Mouse (Mus musculus) myocyte (in vitro differentiated cells): Measurements from ENCODE around the gene Baiap2. TPM values are rescaled to one million over a fixed set of nuclear protein-coding genes. Genes with fewer than 3 reads are reported as not detected.

Experiments used
- H3K27me3 ChIP-seq: one replicate; pipeline ENCODE4 v1.6.1; 2011; ENCODE audit not compliant: control insufficient read depth, insufficient read depth, insufficient read length
- H3K36me3 ChIP-seq: one replicate; pipeline ENCODE4 v1.6.1; 2011; ENCODE audit not compliant: control insufficient read depth, insufficient read depth
- H3K4me2 ChIP-seq: one replicate; pipeline ENCODE4 v1.6.1; 2011; ENCODE audit warnings: low read depth, control low read depth
- H3K4me3 ChIP-seq: one replicate; pipeline ENCODE4 v1.5.1; 2011; ENCODE audit warnings: mild to moderate bottlenecking, control low read depth, moderate library complexity
- H3K79me2 ChIP-seq: one replicate; pipeline ENCODE4 v1.6.1; 2011; ENCODE audit not compliant: control insufficient read depth, insufficient read depth
- H3ac ChIP-seq: one replicate; pipeline ENCODE4 v1.6.1; 2011; ENCODE audit not compliant: control insufficient read depth, insufficient read length
- CEBPB ChIP-seq: IDR thresholded peaks from 2 replicates; pipeline ENCODE4 v1.6.1; 2011; ENCODE audit warnings: mild to moderate bottlenecking, moderate library complexity; ENCODE audit not compliant: poor library complexity, insufficient read depth, severe bottlenecking
- E2F4 ChIP-seq: IDR thresholded peaks from one replicate; pipeline ENCODE4 v1.6.1; 2011; ENCODE audit warnings: mild to moderate bottlenecking, control low read depth, moderate library complexity; ENCODE audit not compliant: insufficient read depth
- MAX ChIP-seq: IDR thresholded peaks from one replicate; pipeline ENCODE4 v1.6.1; 2011; ENCODE audit warnings: low read depth, mild to moderate bottlenecking, control low read depth
- MYOD1 ChIP-seq, 3 experiments: IDR thresholded peaks; one replicate each; pipeline ENCODE4 v1.6.1; 2011; ENCODE audit warnings: control low read depth in 2 of 3, low read depth in 2 of 3, mild to moderate bottlenecking in 2 of 3, moderate library complexity in 1 of 3; ENCODE audit not compliant: insufficient read length in 2 of 3, control insufficient read depth in 1 of 3
- MYOG ChIP-seq, 3 experiments: IDR thresholded peaks; one replicate each; pipeline ENCODE4 v1.6.1; 2011; ENCODE audit warnings: control low read depth in 2 of 3, low read depth in 2 of 3, mild to moderate bottlenecking in 2 of 3; ENCODE audit not compliant: insufficient read length in 2 of 3, control insufficient read depth in 1 of 3, insufficient read depth in 1 of 3
- POLR2A ChIP-seq: IDR thresholded peaks from one replicate; pipeline ENCODE4 v1.6.1; 2011; ENCODE audit warnings: low read depth, mild to moderate bottlenecking, control low read depth, moderate library complexity; ENCODE audit not compliant: insufficient read length
- POLR2AphosphoS2 ChIP-seq: IDR thresholded peaks from one replicate; pipeline ENCODE4 v1.6.1; 2011; ENCODE audit warnings: low read depth, control low read depth; ENCODE audit not compliant: insufficient read length
- REST ChIP-seq: IDR thresholded peaks from one replicate; pipeline ENCODE4 v1.6.1; 2011; ENCODE audit warnings: mild to moderate bottlenecking, control low read depth, moderate library complexity; ENCODE audit not compliant: insufficient read depth, insufficient read length
- SRF ChIP-seq: IDR thresholded peaks from one replicate; pipeline ENCODE4 v1.6.1; 2011; ENCODE audit warnings: low read depth; ENCODE audit not compliant: control insufficient read depth, insufficient read length
- TCF12 ChIP-seq: IDR thresholded peaks from one replicate; pipeline ENCODE4 v1.6.1; 2011; ENCODE audit warnings: mild to moderate bottlenecking, control low read depth; ENCODE audit not compliant: poor library complexity, insufficient read depth, severe bottlenecking
- TCF3 ChIP-seq: IDR thresholded peaks from one replicate; pipeline ENCODE4 v1.6.1; 2011; ENCODE audit warnings: low read depth, control low read depth; ENCODE audit not compliant: insufficient read length
- USF1 ChIP-seq: IDR thresholded peaks from one replicate; pipeline ENCODE4 v1.6.1; 2011; ENCODE audit warnings: low read depth, mild to moderate bottlenecking, control low read depth, moderate library complexity
- polyA plus RNA-seq: library from polyadenylated mRNA; unstranded; fragments of >200 nt; fragmentation: generic; extraction: Trizol; gene quantifications from one replicate; pipeline ENCODE4 v1.2.1, GENCODE M21; 2012; ENCODE audit warnings: missing spikeins

Gene Baiap2
- polyA plus RNA-seq, 1 experiment: 23.0 TPM

GRCm38 (mm10) chr11:119907711-119908110, 34.9 kb upstream of the Baiap2 start:
- H3K4me2 ChIP-seq: no peak overlapping the region
- TF ChIP-seq TCF12 (no peak), MAX (no peak), TCF3 (no peak), POLR2A (no peak), SRF (no peak)
- H3K4me3 ChIP-seq: no peak overlapping the region
- no peaks in the 10 kb centered on the region for H3K36me3 ChIP-seq
- no peaks in the 10 kb centered on the region for H3K79me2 ChIP-seq
- no peak overlapping the region for H3ac ChIP-seq
- H3K27me3 ChIP-seq: no peaks in the 10 kb centered on the region

- Histone ChIP-seq H3K79me2 (peaks cover 6% of the 10 kb centered on the region), H3K4me3 (no peak overlapping the region), H3ac (no peak overlapping the region), H3K27me3 (no peaks in the 10 kb centered on the region), H3K4me2 (no peak overlapping the region), H3K36me3 (no peaks in the 10 kb centered on the region)
- TF ChIP-seq MYOG (IDR thresholded peaks at IDR 0.05; ENCODE audit: control insufficient read depth in 1 of 3, insufficient read depth in 1 of 3, insufficient read length in 2 of 3, low read depth in 2 of 3): no peak
- TF ChIP-seq POLR2A: no peak
- no peak for TF ChIP-seq REST
- TF ChIP-seq CEBPB: no peak
- no peak for TF ChIP-seq MYOD1 (IDR thresholded peaks at IDR 0.05; ENCODE audit: control insufficient read depth in 1 of 3, insufficient read length in 2 of 3, low read depth in 2 of 3)
- TF ChIP-seq TCF3: no peak
- TF ChIP-seq SRF: no peak
- no peak for TF ChIP-seq E2F4
- no peak for TF ChIP-seq USF1
- TF ChIP-seq POLR2AphosphoS2: no peak
- no peak for TF ChIP-seq MAX
Observed at GRCm38 (mm10) chr11:119909436-119909835, 33.1 kb upstream of the Baiap2 start.

- TF ChIP-seq E2F4: no peak
- no peak for TF ChIP-seq TCF3
- no peak for TF ChIP-seq USF1
- TF ChIP-seq MYOG (IDR thresholded peaks at IDR 0.05; ENCODE audit: control insufficient read depth in 1 of 3, insufficient read depth in 1 of 3, insufficient read length in 2 of 3, low read depth in 2 of 3): no peak
- TF ChIP-seq POLR2A: no peak
- TF ChIP-seq CEBPB: no peak
- TF ChIP-seq REST: no peak
- no peak for TF ChIP-seq POLR2AphosphoS2
- TF ChIP-seq SRF: no peak
- no peak for TF ChIP-seq MYOD1 (IDR thresholded peaks at IDR 0.05; ENCODE audit: control insufficient read depth in 1 of 3, insufficient read length in 2 of 3, low read depth in 2 of 3)
- Histone ChIP-seq H3K4me2 (peak overlapping the region; percentile 99), H3K4me3 (peak overlapping the region; percentile 86), H3ac (no peak overlapping the region), H3K36me3 (peaks cover 7% of the 10 kb centered on the region), H3K27me3 (no peaks in the 10 kb centered on the region), H3K79me2 (peaks cover 14% of the 10 kb centered on the region)
Observed at GRCm38 (mm10) chr11:119912845-119913244, 29.7 kb upstream of the Baiap2 start.

GRCm38 (mm10) chr11:119913291-119913934, 29.1 kb upstream of the Baiap2 start, which contains the start of gene Chmp6:
TSS of gene Chmp6 (plus strand) at chr11:119913441.
- peak within 1 kb of the TSS; percentile 99 for H3K4me2 ChIP-seq
- TF ChIP-seq POLR2AphosphoS2 (peak; percentile 61), USF1 (no peak), TCF3 (no peak), SRF (peak; percentile 65), MYOG (IDR thresholded peaks at IDR 0.05; ENCODE audit: control insufficient read depth in 1 of 3, insufficient read depth in 1 of 3, insufficient read length in 2 of 3, low read depth in 2 of 3) (peak in 2 of 3 experiments; percentile 2 to 57), POLR2A (peak; percentile 51)
- no peaks in the 10 kb centered on the region for H3K27me3 ChIP-seq
- H3ac ChIP-seq: peak within 1 kb of the TSS; percentile 54
- peaks cover 14% of the 10 kb centered on the region for H3K79me2 ChIP-seq
- peaks cover 7% of the 10 kb centered on the region for H3K36me3 ChIP-seq
- H3K4me3 ChIP-seq: peak within 1 kb of the TSS; percentile 86

GRCm38 (mm10) chr11:119913935-119914314, 28.6 kb upstream of the Baiap2 start:
- Histone ChIP-seq H3K4me2 (peak overlapping the region; percentile 86), H3K36me3 (peaks cover 7% of the 10 kb centered on the region), H3K79me2 (peaks cover 14% of the 10 kb centered on the region), H3ac (peak overlapping the region; percentile 54), H3K27me3 (no peaks in the 10 kb centered on the region), H3K4me3 (peak overlapping the region; percentile 86)
- TF ChIP-seq SRF (no peak), POLR2AphosphoS2 (no peak), E2F4 (no peak), USF1 (no peak), CEBPB (no peak), TCF12 (no peak), MYOG (IDR thresholded peaks at IDR 0.05; ENCODE audit: control insufficient read depth in 1 of 3, insufficient read depth in 1 of 3, insufficient read length in 2 of 3, low read depth in 2 of 3) (no peak)
